Mouse (Mus musculus): ENCODE measurements around the gene Lrrc71. TPM values are rescaled to one million over a fixed set of nuclear protein-coding genes. Genes with fewer than 3 reads are reported as not detected.

Lrrc71 gene
- polyA plus RNA-seq (2015; fragmentation: Nextera tagmentation; extraction: Ambion mirVana) = 3.9 and 5.9 TPM in 2 replicates

DNA sequence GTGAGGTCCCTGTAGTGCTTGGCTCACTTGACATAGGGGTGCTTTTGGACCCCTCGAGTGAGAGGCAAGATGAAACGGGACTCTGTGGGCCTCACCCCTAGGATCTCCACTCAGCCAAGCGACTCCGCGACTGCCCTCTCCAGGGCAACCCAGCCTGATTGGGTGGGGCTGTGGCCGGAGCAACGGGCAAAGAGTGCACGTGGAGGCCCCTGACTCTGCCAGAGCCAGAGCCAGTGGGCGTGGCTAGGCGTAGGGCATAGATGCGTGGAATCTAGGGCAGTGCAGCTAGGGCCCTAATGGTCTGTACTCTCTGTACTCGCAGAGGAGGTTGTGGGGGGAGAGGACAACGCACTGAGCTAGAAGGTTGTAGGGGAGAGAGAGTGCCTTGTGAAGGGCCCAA is at the start of gene Lrrc71:
TSS of gene Lrrc71 (minus strand) at position 195 of the 400 bp plus-strand sequence.
- ATAC-seq (ENCODE audit: low read depth) = peak; percentile 31
- Histone ChIP-seq H3K27me3 (ENCODE audit: control insufficient read depth, insufficient read depth, low read depth, low read length) (no peaks in the 10 kb centered on the region), H3K9me3 (ENCODE audit: control insufficient read depth, low read length) (no peaks in the 10 kb centered on the region), H3K4me3 (ENCODE audit: low read length) (no peak within 1 kb of the TSS), H3K4me2 (ENCODE audit: low read depth, low read length) (no peak within 1 kb of the TSS), H3K36me3 (ENCODE audit: control insufficient read depth, insufficient read depth, low read length) (peaks cover 8% of the 10 kb centered on the region), H3K4me1 (replicated peaks; ENCODE audit: control insufficient read depth, insufficient read depth, low read length) (peaks cover 18% of the 10 kb centered on the region), H3K27ac (ENCODE audit: low read length) (no peak within 1 kb of the TSS), H3K9ac (ENCODE audit: low read length) (no peak within 1 kb of the TSS)
- WGBS = 30% methylated on average over 13 of the region's 13 CpGs

DNA sequence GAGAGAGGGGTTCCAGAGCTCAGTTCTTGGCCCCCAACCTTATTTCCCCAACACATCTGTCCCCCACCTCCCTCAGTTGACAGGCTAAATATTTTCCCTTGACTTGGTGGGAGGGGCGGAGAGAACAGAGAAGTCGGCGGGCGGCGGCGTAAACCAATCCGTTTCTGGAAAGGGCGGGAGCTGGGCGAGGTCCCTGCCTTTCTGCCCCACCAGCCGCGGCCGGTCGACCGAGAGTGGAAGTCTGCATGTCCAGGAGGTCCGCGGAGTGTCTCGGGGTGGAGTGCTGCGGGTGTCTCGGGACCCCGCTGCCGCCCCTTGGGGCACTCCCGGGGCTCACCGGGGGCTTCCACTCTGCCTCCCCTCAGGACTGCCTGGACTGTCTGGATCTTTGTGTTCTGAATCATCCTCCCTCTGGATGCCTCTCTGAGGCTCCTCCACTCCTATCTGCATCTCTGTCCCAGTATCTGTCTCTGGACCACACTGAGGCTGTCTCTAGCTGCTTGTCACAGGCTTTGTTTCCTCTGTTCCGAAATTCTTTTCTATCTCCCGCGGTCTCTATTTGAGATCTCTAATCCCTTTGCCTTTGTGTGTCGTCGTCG is 48.4 kb upstream of the Lrrc71 start, which contains the start of gene Insrr:
TSS of gene Insrr (plus strand) at position 216 of the 599 bp plus-strand sequence.
- WGBS = 2% methylated on average over 29 of the region's 29 CpGs
- H3K27ac ChIP-seq (ENCODE audit: low read length) = no peak within 1 kb of the TSS
- H3K36me3 ChIP-seq (ENCODE audit: control insufficient read depth, insufficient read depth, low read length) = no peaks in the 10 kb centered on the region
- H3K4me3 ChIP-seq (ENCODE audit: low read length) = peak within 1 kb of the TSS; percentile 40
- H3K4me1 ChIP-seq (replicated peaks; ENCODE audit: control insufficient read depth, insufficient read depth, low read length) = peaks cover 16% of the 10 kb centered on the region
- peak; percentile 42; the same call in 1 of the 2 replicates for ATAC-seq (ENCODE audit: low read depth)
- peaks cover 91% of the 10 kb centered on the region for H3K27me3 ChIP-seq (ENCODE audit: control insufficient read depth, insufficient read depth, low read depth, low read length)
- no peaks in the 10 kb centered on the region for H3K9me3 ChIP-seq (ENCODE audit: control insufficient read depth, low read length)
- peak within 1 kb of the TSS; percentile 57 for H3K4me2 ChIP-seq (ENCODE audit: low read depth, low read length)
- H3K9ac ChIP-seq (ENCODE audit: low read length) = peak within 1 kb of the TSS; percentile 47; the same call in 1 of the 2 replicates

DNA sequence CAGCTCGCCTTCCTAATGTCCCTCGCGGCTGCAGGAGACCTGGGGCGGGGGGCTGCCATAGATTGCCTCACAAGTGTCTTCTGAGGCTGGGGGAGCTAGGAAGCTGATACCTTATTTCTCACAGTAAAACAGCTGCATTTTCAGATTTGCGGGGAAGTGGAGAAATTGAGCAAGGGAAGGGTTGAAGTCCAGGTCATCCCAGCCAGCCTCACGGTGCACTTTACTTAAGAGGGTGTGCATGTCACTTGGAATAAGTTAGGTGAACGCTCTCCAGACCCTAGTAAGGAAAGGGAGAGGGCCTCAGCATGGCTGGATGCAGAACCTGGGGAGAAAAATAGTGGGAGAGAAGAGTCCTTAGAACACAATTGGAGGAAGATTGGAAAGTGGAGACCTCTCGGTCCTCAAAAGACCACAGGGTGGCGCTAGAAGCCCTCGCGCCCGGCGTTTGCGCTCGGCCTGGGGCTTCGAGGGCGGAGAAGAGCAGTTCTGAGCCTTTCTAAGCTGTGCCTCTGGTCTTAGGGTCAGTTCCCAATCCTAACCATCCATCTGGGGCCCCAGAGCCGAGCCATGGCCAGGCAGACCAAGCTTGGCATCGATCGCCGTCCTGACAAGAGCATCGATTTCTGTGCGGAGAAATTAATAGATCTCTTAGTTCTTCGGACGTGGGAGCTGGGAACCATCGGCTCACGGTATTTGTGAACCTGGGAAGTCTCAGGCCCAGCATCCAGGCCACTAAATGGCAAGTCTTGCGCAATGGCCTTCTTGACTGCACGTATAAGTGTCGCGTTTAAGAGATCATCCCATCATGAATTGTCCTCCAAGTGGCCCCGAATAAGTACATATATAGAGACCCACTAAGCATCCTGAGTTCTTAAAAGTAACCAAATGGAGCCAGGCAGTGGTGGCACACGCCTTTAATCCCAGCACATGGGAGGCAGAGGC is 47.2 kb upstream of the Lrrc71 start:
- H3K36me3 ChIP-seq (ENCODE audit: control insufficient read depth, insufficient read depth, low read length) = no peaks in the 10 kb centered on the region
- ATAC-seq (ENCODE audit: low read depth) = peak; percentile 34; the same call in 1 of the 2 replicates
- 16% methylated on average over 33 of the region's 33 CpGs for WGBS
- H3K9ac ChIP-seq (ENCODE audit: low read length) = no peak overlapping the region
- H3K27ac ChIP-seq (ENCODE audit: low read length) = no peak overlapping the region
- peak overlapping the region; percentile 31 for H3K4me3 ChIP-seq (ENCODE audit: low read length)
- peaks cover 97% of the 10 kb centered on the region for H3K27me3 ChIP-seq (ENCODE audit: control insufficient read depth, insufficient read depth, low read depth, low read length)
- no peaks in the 10 kb centered on the region for H3K9me3 ChIP-seq (ENCODE audit: control insufficient read depth, low read length)
- peak overlapping the region; percentile 45 for H3K4me2 ChIP-seq (ENCODE audit: low read depth, low read length)
- H3K4me1 ChIP-seq (replicated peaks; ENCODE audit: control insufficient read depth, insufficient read depth, low read length) = peaks cover 16% of the 10 kb centered on the region

DNA sequence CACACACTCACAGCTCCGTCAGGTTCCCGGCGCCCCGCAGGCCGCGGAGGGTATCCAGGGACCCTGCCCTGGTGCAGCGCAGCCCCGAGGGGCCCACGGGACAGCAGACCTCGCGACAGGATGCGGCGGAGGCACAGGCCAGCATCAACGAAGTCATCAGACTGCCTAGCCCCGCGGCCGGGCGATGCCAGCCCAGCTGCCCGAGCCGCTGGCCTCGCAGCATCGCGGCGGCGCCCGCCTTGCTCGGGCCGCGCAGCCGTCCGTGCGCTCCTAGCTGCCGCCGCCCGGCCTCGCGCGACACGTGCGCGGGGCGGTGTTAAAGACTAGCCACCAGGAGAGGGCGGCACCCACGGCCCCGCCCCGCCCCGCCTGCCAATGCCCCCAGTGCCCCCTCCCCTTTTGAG is 46.5 kb upstream of the Lrrc71 start, which contains the start of gene Ntrk1:
TSS of gene Ntrk1 (minus strand) at position 241 of the 404 bp plus-strand sequence.
- peaks cover 16% of the 10 kb centered on the region for H3K4me1 ChIP-seq (replicated peaks; ENCODE audit: control insufficient read depth, insufficient read depth, low read length)
- no peaks in the 10 kb centered on the region for H3K9me3 ChIP-seq (ENCODE audit: control insufficient read depth, low read length)
- peak within 1 kb of the TSS; percentile 45 for H3K4me2 ChIP-seq (ENCODE audit: low read depth, low read length)
- no peak for ATAC-seq (ENCODE audit: low read depth)
- H3K9ac ChIP-seq (ENCODE audit: low read length) = no peak within 1 kb of the TSS
- no peak within 1 kb of the TSS for H3K27ac ChIP-seq (ENCODE audit: low read length)
- H3K36me3 ChIP-seq (ENCODE audit: control insufficient read depth, insufficient read depth, low read length) = no peaks in the 10 kb centered on the region
- peak within 1 kb of the TSS; percentile 31 for H3K4me3 ChIP-seq (ENCODE audit: low read length)
- WGBS = 2% methylated on average over 41 of the region's 47 CpGs
- peaks cover 93% of the 10 kb centered on the region for H3K27me3 ChIP-seq (ENCODE audit: control insufficient read depth, insufficient read depth, low read depth, low read length)

DNA sequence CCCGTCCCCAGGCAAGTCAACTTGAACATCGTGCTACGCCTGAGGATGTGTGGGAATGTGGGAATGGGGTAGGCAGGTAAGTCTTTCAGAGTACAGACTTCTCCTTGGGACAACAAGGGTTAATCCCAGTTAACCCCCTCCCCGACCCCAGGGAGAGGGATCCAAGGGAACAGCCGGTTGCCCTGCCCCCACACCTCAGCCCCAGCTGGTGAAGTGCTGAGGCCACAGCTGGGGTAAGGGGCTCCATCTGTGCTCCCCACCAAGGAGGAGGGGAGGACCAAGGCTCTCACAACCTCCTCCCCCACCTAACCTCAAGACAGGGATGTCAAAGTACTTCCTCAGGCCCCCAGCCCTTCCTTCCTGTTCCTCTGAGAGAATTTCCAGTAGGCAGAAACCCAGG is 41.3 kb upstream of the Lrrc71 start:
- Histone ChIP-seq H3K9me3 (ENCODE audit: control insufficient read depth, low read length) (no peaks in the 10 kb centered on the region), H3K27me3 (ENCODE audit: control insufficient read depth, insufficient read depth, low read depth, low read length) (peaks cover 42% of the 10 kb centered on the region), H3K4me3 (ENCODE audit: low read length) (no peak overlapping the region), H3K4me2 (ENCODE audit: low read depth, low read length) (no peak overlapping the region), H3K4me1 (replicated peaks; ENCODE audit: control insufficient read depth, insufficient read depth, low read length) (peaks cover 7% of the 10 kb centered on the region), H3K9ac (ENCODE audit: low read length) (no peak overlapping the region), H3K27ac (ENCODE audit: low read length) (no peak overlapping the region), H3K36me3 (ENCODE audit: control insufficient read depth, insufficient read depth, low read length) (no peaks in the 10 kb centered on the region)
- WGBS = 31% methylated on average over 5 of the region's 5 CpGs
- ATAC-seq (ENCODE audit: low read depth) = no peak

DNA sequence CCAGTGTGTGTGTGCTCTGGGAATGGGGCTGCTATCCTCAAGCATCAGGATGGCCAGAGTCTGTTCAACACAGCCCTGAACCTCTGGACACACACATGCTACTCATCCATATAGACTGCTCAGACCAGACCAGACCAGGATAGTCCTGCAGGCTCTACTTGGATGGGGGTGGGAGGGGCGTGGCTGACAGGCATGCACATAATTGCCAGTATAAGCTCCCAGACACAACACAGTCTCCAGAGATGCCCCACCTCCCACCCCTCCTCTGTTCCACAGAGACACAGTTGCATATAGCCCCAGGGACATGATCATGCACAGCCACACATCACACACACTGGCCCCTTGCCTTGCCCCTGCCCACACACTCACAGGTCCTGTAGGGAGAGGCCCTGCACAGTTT is 40.8 kb upstream of the Lrrc71 start:
- 52% methylated on average over 1 of the region's 1 CpGs for WGBS
- Histone ChIP-seq H3K27ac (ENCODE audit: low read length) (no peak overlapping the region), H3K36me3 (ENCODE audit: control insufficient read depth, insufficient read depth, low read length) (no peaks in the 10 kb centered on the region), H3K9ac (ENCODE audit: low read length) (no peak overlapping the region), H3K4me3 (ENCODE audit: low read length) (no peak overlapping the region), H3K27me3 (ENCODE audit: control insufficient read depth, insufficient read depth, low read depth, low read length) (peaks cover 37% of the 10 kb centered on the region), H3K9me3 (ENCODE audit: control insufficient read depth, low read length) (no peaks in the 10 kb centered on the region), H3K4me2 (ENCODE audit: low read depth, low read length) (no peak overlapping the region), H3K4me1 (replicated peaks; ENCODE audit: control insufficient read depth, insufficient read depth, low read length) (peaks cover 4% of the 10 kb centered on the region; the same call in 1 of the 2 replicates)
- ATAC-seq (ENCODE audit: low read depth) = no peak

DNA sequence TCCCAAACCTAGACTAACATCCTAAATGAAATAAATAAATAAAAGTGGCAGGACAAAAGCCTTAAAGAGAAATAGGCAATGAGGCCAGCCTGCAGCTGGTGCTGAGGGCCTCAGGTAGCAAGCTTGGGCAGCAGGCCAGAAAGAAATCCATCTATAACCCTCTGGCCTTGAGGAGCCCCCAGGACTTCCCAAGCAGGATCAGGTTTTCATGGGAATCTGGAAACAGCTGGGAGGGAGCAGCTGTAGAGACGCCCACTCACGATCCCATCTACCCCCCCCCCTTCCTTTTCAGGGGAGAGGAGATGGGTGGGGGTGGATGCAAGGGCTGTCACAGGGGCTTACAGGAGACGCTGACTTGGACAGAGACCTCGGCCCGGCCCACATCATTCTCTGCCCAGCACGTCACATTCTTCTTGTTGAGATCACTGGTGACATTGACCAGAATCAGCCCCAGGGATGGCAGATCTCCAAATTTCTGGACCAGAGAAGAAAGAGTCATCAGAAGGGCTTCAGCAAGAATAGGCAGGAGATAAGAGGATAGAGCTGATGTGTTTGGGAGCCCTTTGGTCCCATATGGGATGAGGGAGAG is 37.3 kb upstream of the Lrrc71 start:
- H3K27me3 ChIP-seq (ENCODE audit: control insufficient read depth, insufficient read depth, low read depth, low read length) = peaks cover 3% of the 10 kb centered on the region; the same call in 1 of the 2 replicates
- peaks cover 4% of the 10 kb centered on the region; the same call in 1 of the 2 replicates for H3K4me1 ChIP-seq (replicated peaks; ENCODE audit: control insufficient read depth, insufficient read depth, low read length)
- H3K9ac ChIP-seq (ENCODE audit: low read length) = no peak overlapping the region
- peak; percentile 63; the same call in 1 of the 2 replicates for ATAC-seq (ENCODE audit: low read depth)
- H3K4me3 ChIP-seq (ENCODE audit: low read length) = no peak overlapping the region
- peak overlapping the region; percentile 15; the same call in 1 of the 2 replicates for H3K27ac ChIP-seq (ENCODE audit: low read length)
- H3K4me2 ChIP-seq (ENCODE audit: low read depth, low read length) = no peak overlapping the region
- no peaks in the 10 kb centered on the region for H3K9me3 ChIP-seq (ENCODE audit: control insufficient read depth, low read length)
- H3K36me3 ChIP-seq (ENCODE audit: control insufficient read depth, insufficient read depth, low read length) = no peaks in the 10 kb centered on the region
- WGBS = 20% methylated on average over 6 of the region's 6 CpGs

DNA sequence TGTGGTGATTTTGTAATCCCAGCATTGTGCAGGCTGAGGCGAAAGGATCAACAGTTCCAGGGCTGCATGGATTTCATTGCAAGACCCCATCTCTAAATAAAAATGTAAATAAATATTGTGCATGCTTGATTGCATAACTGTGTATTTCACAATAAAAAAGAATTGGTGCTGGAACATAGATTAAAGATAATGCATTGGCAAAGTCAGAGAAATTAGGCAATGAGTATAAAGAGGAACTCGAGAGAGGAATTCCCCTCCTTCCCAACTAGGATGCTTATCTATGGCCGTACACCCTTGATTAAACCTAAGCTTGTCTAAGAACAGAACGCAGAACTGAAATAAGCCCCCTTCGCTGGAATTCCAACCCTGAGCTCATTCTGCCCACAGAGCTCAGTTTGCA is 36.7 kb upstream of the Lrrc71 start:
- peak overlapping the region; percentile 15; the same call in 1 of the 2 replicates for H3K27ac ChIP-seq (ENCODE audit: low read length)
- no peaks in the 10 kb centered on the region for H3K27me3 ChIP-seq (ENCODE audit: control insufficient read depth, insufficient read depth, low read depth, low read length)
- H3K4me3 ChIP-seq (ENCODE audit: low read length) = no peak overlapping the region
- H3K4me2 ChIP-seq (ENCODE audit: low read depth, low read length) = no peak overlapping the region
- WGBS = 49% methylated on average over 5 of the region's 5 CpGs
- ATAC-seq (ENCODE audit: low read depth) = peak; percentile 39; the same call in 1 of the 2 replicates
- H3K4me1 ChIP-seq (replicated peaks; ENCODE audit: control insufficient read depth, insufficient read depth, low read length) = peaks cover 4% of the 10 kb centered on the region; the same call in 1 of the 2 replicates
- no peak overlapping the region for H3K9ac ChIP-seq (ENCODE audit: low read length)
- H3K9me3 ChIP-seq (ENCODE audit: control insufficient read depth, low read length) = no peaks in the 10 kb centered on the region
- H3K36me3 ChIP-seq (ENCODE audit: control insufficient read depth, insufficient read depth, low read length) = no peaks in the 10 kb centered on the region
